Mouse (Mus musculus): ENCODE data around the gene Fbxo28. TPM values are rescaled to one million over a fixed set of nuclear protein-coding genes. Genes with fewer than 3 reads are reported as not detected.

Fbxo28 gene
- polyA plus RNA-seq, 1 experiment from 2014 or later, result 23.1 TPM

DNA sequence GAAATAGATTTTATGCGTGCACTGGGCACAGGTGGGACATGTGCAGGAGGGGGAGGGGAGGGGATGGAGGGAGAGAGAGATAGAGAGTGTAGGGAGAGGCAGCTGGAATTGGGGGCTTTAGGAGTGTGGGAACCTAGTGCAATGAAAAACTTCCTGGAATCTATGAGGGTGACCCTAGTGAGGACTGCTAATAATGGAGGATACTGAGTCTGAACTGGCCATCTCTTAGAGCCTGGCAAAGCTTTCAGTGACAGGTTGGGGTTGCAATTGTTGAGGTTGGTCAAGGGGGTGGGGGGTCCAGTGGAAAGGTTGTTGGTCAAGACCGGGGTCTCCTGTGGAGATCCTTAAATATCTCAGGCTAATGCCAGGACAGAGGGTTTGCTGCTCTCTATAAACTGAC lies 31.1 kb downstream of the Fbxo28 start:
- Histone ChIP-seq H3K27me3 (ENCODE audit: control insufficient read depth, insufficient read depth, low read length) (no peaks in the 10 kb centered on the region), H3K4me2 (replicated peaks; ENCODE audit: low read depth, low read length) (no peak overlapping the region), H3K9ac (replicated peaks; ENCODE audit: low read depth, low read length) (no peak overlapping the region), H3K4me1 (ENCODE audit: control insufficient read depth, insufficient read depth, low read length) (no peaks in the 10 kb centered on the region), H3K36me3 (ENCODE audit: control insufficient read depth, insufficient read depth, low read length) (peaks cover 9% of the 10 kb centered on the region), H3K4me3 (ENCODE audit: low read depth, low read length) (no peak overlapping the region), H3K9me3 (ENCODE audit: control insufficient read depth, low read depth, low read length) (no peaks in the 10 kb centered on the region), H3K27ac (ENCODE audit: low read length) (no peak overlapping the region)
- WGBS, result 90% methylated on average over 2 of the region's 2 CpGs
- ATAC-seq (ENCODE audit: insufficient number of reproducible peaks, insufficient read depth, low FRiP score, low read depth), result no peak

DNA sequence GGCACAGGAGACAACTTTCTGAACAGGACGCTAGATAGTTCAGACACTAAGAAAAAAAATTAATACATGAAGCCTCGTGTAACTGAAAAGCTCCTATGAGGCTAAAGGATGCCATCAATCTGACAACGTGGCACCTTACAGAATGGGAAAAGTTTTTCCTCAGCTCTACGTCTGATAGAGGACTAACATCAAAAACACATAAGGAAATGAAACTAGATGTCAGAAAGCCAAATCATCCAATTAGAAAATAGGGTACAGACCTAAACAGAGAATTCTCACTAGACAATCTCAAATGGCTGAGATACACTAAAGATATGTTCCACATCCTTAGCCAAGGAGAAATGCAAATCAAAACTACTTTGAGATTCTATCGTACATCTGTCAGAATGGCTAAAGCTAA lies 32.0 kb downstream of the Fbxo28 start:
- Histone ChIP-seq H3K4me3 (ENCODE audit: low read depth, low read length) (no peak overlapping the region), H3K27me3 (ENCODE audit: control insufficient read depth, insufficient read depth, low read length) (no peaks in the 10 kb centered on the region), H3K9ac (replicated peaks; ENCODE audit: low read depth, low read length) (no peak overlapping the region), H3K4me2 (replicated peaks; ENCODE audit: low read depth, low read length) (no peak overlapping the region), H3K36me3 (ENCODE audit: control insufficient read depth, insufficient read depth, low read length) (no peaks in the 10 kb centered on the region), H3K9me3 (ENCODE audit: control insufficient read depth, low read depth, low read length) (no peaks in the 10 kb centered on the region), H3K4me1 (ENCODE audit: control insufficient read depth, insufficient read depth, low read length) (no peaks in the 10 kb centered on the region), H3K27ac (ENCODE audit: low read length) (no peak overlapping the region)
- ATAC-seq (ENCODE audit: insufficient number of reproducible peaks, insufficient read depth, low FRiP score, low read depth), result no peak
- WGBS, result 74% methylated on average over 5 of the region's 5 CpGs

DNA sequence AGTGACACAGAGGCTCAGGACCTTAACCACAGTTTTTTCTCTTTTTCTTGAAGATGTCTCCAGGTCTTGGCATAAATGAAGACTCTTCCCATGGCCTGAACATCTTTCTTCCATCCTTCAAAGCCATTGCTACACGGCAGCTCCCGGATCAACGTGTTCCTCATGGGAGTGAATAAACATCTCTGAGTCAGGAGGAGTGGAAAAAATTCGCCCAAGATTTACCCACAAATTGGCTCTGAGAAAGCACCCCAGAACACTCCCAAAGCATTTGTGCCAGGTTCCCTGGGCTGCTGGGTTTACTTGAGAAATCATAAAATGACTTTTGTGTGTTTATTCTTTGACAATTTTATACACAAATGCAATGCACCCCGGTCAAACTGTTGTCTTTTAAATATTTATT lies 38.5 kb downstream of the Fbxo28 start:
- Histone ChIP-seq H3K27ac (ENCODE audit: low read length) (no peak overlapping the region), H3K4me1 (ENCODE audit: control insufficient read depth, insufficient read depth, low read length) (no peaks in the 10 kb centered on the region), H3K36me3 (ENCODE audit: control insufficient read depth, insufficient read depth, low read length) (no peaks in the 10 kb centered on the region), H3K4me2 (replicated peaks; ENCODE audit: low read depth, low read length) (no peak overlapping the region), H3K4me3 (ENCODE audit: low read depth, low read length) (no peak overlapping the region), H3K9me3 (ENCODE audit: control insufficient read depth, low read depth, low read length) (no peaks in the 10 kb centered on the region), H3K9ac (replicated peaks; ENCODE audit: low read depth, low read length) (no peak overlapping the region), H3K27me3 (ENCODE audit: control insufficient read depth, insufficient read depth, low read length) (no peaks in the 10 kb centered on the region)
- 88% methylated on average over 5 of the region's 5 CpGs for WGBS
- ATAC-seq (ENCODE audit: insufficient number of reproducible peaks, insufficient read depth, low FRiP score, low read depth), result no peak

DNA sequence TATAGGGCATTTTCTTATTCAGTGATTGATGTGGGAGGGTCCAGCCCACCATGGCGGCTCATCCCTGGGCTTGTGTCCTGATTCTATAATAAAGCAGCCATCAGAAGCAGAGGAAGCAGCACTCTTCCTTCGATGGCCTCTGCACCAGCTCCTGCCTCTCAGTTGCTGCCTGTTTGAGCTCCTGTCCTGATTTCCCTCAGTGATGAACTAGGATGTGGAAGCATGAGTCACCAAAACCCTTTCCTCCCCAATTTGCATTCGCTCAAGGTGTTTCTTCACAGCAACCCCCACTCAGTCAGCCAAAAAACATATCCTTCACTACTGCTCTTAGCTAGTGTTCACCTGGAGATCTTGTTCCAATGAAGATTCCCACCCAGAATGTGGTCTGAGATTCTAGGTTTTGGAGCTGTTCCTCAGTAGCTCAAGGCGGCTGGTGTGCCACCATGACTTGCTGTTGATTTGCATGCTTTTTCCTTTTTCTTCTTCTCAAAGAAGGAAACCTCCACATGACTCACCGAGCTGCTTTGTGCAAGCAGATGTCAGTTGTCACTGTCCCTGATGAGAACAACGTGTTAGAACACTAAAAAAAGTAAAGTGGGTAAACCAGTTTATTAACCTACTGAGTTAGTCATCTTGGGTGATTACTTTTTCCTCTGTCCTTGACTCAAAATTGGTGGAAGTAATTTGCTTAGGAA lies 39.1 kb downstream of the Fbxo28 start:
- Histone ChIP-seq H3K36me3 (ENCODE audit: control insufficient read depth, insufficient read depth, low read length) (no peaks in the 10 kb centered on the region), H3K4me3 (ENCODE audit: low read depth, low read length) (no peak overlapping the region), H3K27me3 (ENCODE audit: control insufficient read depth, insufficient read depth, low read length) (no peaks in the 10 kb centered on the region), H3K4me2 (replicated peaks; ENCODE audit: low read depth, low read length) (no peak overlapping the region), H3K27ac (ENCODE audit: low read length) (no peak overlapping the region), H3K4me1 (ENCODE audit: control insufficient read depth, insufficient read depth, low read length) (no peaks in the 10 kb centered on the region), H3K9me3 (ENCODE audit: control insufficient read depth, low read depth, low read length) (no peaks in the 10 kb centered on the region), H3K9ac (replicated peaks; ENCODE audit: low read depth, low read length) (no peak overlapping the region)
- ATAC-seq (ENCODE audit: insufficient number of reproducible peaks, insufficient read depth, low FRiP score, low read depth), result no peak
- WGBS, result 77% methylated on average over 6 of the region's 6 CpGs

DNA sequence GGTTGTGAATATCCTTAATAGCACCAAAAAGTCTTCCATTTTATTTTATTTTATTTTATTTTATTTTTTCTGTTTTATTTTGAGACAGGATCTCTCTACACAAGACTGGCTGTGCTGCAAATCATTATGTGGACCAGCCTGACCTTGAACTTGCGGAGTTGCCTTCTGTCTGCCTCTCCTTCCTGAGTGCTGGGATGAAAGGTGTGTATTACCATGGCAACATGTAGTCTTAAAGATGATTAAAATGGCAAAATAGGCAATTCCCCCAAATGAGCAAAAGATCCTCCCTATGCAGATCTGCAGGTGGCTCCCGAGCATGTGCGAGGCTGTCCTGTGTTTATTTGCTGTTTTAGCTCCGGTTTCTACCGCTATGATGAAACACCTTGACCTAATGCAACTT lies 43.6 kb downstream of the Fbxo28 start:
- Histone ChIP-seq H3K27me3 (ENCODE audit: control insufficient read depth, insufficient read depth, low read length) (no peaks in the 10 kb centered on the region), H3K9me3 (ENCODE audit: control insufficient read depth, low read depth, low read length) (no peaks in the 10 kb centered on the region)

DNA sequence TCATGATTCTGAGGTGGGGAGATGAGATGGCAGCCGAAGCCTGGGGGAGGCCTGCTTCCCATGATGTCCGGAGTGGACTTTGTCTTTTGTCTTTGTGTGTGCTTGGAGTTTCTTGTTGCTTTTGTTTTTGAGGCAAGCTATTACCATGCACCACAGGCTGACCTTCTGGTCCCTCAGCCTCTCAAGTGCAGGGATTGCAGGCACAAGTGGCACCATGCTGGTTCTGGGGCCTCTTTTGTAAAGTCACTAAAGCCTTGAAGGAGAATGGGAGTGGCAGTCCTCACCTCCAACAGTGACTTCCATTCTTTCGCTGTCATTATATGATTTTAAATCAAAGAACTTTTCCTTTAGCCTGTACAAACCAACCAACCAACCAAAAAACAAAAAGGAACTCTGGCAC lies 44.2 kb downstream of the Fbxo28 start:
- no peak for ATAC-seq (ENCODE audit: insufficient number of reproducible peaks, insufficient read depth, low FRiP score, low read depth)
- Histone ChIP-seq H3K27ac (ENCODE audit: low read length) (no peak overlapping the region), H3K36me3 (ENCODE audit: control insufficient read depth, insufficient read depth, low read length) (no peaks in the 10 kb centered on the region), H3K9ac (replicated peaks; ENCODE audit: low read depth, low read length) (no peak overlapping the region), H3K27me3 (ENCODE audit: control insufficient read depth, insufficient read depth, low read length) (no peaks in the 10 kb centered on the region), H3K4me3 (ENCODE audit: low read depth, low read length) (no peak overlapping the region), H3K9me3 (ENCODE audit: control insufficient read depth, low read depth, low read length) (no peaks in the 10 kb centered on the region), H3K4me2 (replicated peaks; ENCODE audit: low read depth, low read length) (no peak overlapping the region), H3K4me1 (ENCODE audit: control insufficient read depth, insufficient read depth, low read length) (no peaks in the 10 kb centered on the region)
- WGBS, result 81% methylated on average over 3 of the region's 3 CpGs

More for the DNA sequence above, 43.6 kb downstream of the Fbxo28 start:
- H3K36me3 ChIP-seq (ENCODE audit: control insufficient read depth, insufficient read depth, low read length), result no peaks in the 10 kb centered on the region
- H3K4me1 ChIP-seq (ENCODE audit: control insufficient read depth, insufficient read depth, low read length), result no peaks in the 10 kb centered on the region
- no peak overlapping the region for H3K4me3 ChIP-seq (ENCODE audit: low read depth, low read length)
- no peak overlapping the region for H3K9ac ChIP-seq (replicated peaks; ENCODE audit: low read depth, low read length)
- no peak for ATAC-seq (ENCODE audit: insufficient number of reproducible peaks, insufficient read depth, low FRiP score, low read depth)
- H3K4me2 ChIP-seq (replicated peaks; ENCODE audit: low read depth, low read length), result no peak overlapping the region
- WGBS, result 87% methylated on average over 5 of the region's 5 CpGs
- H3K27ac ChIP-seq (ENCODE audit: low read length), result no peak overlapping the region

DNA sequence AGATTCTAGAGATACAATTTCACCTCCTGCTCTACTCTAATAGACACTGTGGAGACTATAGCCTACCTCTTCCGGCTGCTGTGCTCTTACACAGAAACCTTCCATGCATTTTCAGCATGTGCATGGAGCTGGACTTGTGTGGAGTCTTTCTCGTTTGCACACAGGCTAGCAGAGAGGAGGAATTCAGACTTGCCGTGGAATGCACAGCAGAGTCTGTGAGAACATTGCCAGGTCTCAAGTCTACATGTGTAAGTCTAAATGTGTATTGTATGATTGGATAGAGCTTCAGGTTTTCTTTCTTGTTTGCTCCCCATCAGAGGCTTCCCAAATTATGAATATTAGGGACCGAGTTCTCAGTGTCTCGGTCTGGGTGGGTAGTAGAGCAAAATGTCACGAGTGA lies 44.6 kb downstream of the Fbxo28 start:
- H3K9ac ChIP-seq (replicated peaks; ENCODE audit: low read depth, low read length), result no peak overlapping the region
- no peaks in the 10 kb centered on the region for H3K4me1 ChIP-seq (ENCODE audit: control insufficient read depth, insufficient read depth, low read length)
- 86% methylated on average over 6 of the region's 6 CpGs for WGBS
- H3K9me3 ChIP-seq (ENCODE audit: control insufficient read depth, low read depth, low read length), result no peaks in the 10 kb centered on the region
- no peak overlapping the region for H3K4me3 ChIP-seq (ENCODE audit: low read depth, low read length)
- no peak overlapping the region for H3K4me2 ChIP-seq (replicated peaks; ENCODE audit: low read depth, low read length)
- H3K36me3 ChIP-seq (ENCODE audit: control insufficient read depth, insufficient read depth, low read length), result no peaks in the 10 kb centered on the region
- no peak for ATAC-seq (ENCODE audit: insufficient number of reproducible peaks, insufficient read depth, low FRiP score, low read depth)
- no peak overlapping the region for H3K27ac ChIP-seq (ENCODE audit: low read length)
- H3K27me3 ChIP-seq (ENCODE audit: control insufficient read depth, insufficient read depth, low read length), result no peaks in the 10 kb centered on the region

DNA sequence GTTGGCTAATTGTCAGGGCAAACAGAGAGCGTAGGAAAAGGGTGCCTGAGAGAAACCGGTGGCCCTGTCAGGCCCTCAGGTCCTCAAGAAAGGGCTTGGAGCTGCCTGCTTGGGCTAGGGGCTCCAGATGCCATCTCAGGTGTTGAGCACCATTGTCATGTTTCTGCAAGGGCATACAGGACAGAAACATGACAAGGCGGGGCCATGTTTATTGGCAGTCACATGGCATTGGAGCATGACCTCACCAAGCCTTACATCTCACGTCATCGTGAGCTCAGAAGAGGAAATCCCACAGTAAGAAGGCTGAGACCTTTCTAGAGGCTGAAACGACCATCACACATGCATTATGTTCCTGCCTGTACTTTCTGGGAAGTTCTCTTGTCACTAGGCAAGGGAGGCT lies 45.3 kb downstream of the Fbxo28 start:
- no peaks in the 10 kb centered on the region for H3K36me3 ChIP-seq (ENCODE audit: control insufficient read depth, insufficient read depth, low read length)
- H3K27ac ChIP-seq (ENCODE audit: low read length), result no peak overlapping the region
- no peak overlapping the region for H3K4me2 ChIP-seq (replicated peaks; ENCODE audit: low read depth, low read length)
- H3K4me3 ChIP-seq (ENCODE audit: low read depth, low read length), result no peak overlapping the region
- WGBS, result 87% methylated on average over 6 of the region's 6 CpGs
- no peaks in the 10 kb centered on the region for H3K27me3 ChIP-seq (ENCODE audit: control insufficient read depth, insufficient read depth, low read length)
- H3K4me1 ChIP-seq (ENCODE audit: control insufficient read depth, insufficient read depth, low read length), result no peaks in the 10 kb centered on the region
- no peaks in the 10 kb centered on the region for H3K9me3 ChIP-seq (ENCODE audit: control insufficient read depth, low read depth, low read length)
- no peak for ATAC-seq (ENCODE audit: insufficient number of reproducible peaks, insufficient read depth, low FRiP score, low read depth)
- H3K9ac ChIP-seq (replicated peaks; ENCODE audit: low read depth, low read length), result no peak overlapping the region

DNA sequence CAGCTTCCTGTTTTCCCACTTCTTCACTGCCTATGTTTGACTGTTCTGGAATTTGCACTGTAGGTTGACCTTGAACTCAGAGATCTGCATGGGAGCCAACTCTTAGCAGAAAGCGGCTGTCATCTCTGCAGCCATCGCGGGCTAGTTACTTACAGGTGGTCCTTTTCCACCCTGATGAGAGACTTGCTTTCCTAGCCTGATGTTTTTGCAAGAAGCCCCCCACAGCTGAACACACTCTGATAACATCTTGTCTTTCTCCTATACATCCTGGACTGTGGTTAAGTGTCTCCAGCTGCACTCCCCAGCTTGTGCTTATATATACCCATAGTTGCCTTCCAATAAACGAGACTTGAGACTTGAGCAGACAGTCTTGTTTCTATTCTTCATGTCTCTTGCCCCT lies 49.1 kb downstream of the Fbxo28 start:
- ATAC-seq (ENCODE audit: insufficient number of reproducible peaks, insufficient read depth, low FRiP score, low read depth), result no peak
- Histone ChIP-seq H3K27me3 (ENCODE audit: control insufficient read depth, insufficient read depth, low read length) (no peaks in the 10 kb centered on the region), H3K36me3 (ENCODE audit: control insufficient read depth, insufficient read depth, low read length) (no peaks in the 10 kb centered on the region), H3K9me3 (ENCODE audit: control insufficient read depth, low read depth, low read length) (no peaks in the 10 kb centered on the region), H3K4me2 (replicated peaks; ENCODE audit: low read depth, low read length) (no peak overlapping the region), H3K4me1 (ENCODE audit: control insufficient read depth, insufficient read depth, low read length) (no peaks in the 10 kb centered on the region), H3K27ac (ENCODE audit: low read length) (no peak overlapping the region), H3K4me3 (ENCODE audit: low read depth, low read length) (no peak overlapping the region), H3K9ac (replicated peaks; ENCODE audit: low read depth, low read length) (no peak overlapping the region)
- 63% methylated on average over 4 of the region's 4 CpGs for WGBS
